Mouse (Mus musculus): ENCODE measurements around the gene Prkar2a. TPM values are rescaled to one million over a fixed set of nuclear protein-coding genes. Genes with fewer than 3 reads are reported as not detected.
"Not testable (repeated sequence)": the region's sequence is repeated elsewhere in the genome, so short reads cannot be mapped to it uniquely, and the experiment has no call there.

Gene Prkar2a
- total RNA-seq (2021), result 10 to 100 TPM; 40.6 to 45.5 TPM
- long read RNA-seq, experiment 1, full-length matches to known transcripts, result 47 of 60 reads
- long read RNA-seq, experiment 1, partial matches to known transcripts, result 2 of 60 reads
- long read RNA-seq, experiment 1, other reads (novel, unspliced or antisense), result 11 of 60 reads
- long read RNA-seq, experiment 2, full-length matches to known transcripts, result 51 of 60 reads
- long read RNA-seq, experiment 2, partial matches to known transcripts, result 3 of 60 reads
- long read RNA-seq, experiment 2, other reads (novel, unspliced or antisense), result 6 of 60 reads

DNA sequence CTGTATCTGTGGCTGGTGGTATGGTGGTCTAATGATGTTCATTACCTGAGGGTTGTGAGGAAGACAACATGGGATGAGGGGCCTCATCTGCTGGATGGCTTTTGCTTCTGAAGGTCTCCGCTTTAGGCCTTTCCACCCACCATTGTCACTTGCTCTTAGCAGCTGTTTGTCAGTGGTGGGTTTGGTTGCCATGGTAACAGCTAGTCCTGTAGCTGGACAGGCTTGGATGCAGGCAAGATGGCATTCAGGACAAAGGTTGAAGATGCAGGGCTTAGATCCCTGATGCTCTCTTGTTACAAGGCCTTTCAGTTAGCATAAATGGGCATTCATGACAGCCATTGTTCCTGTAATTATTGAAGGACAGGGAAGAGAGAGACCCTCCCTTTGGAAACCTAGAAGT is at the start of gene Prkar2a:
Gene Prkar2a (plus strand): TSS at position 209 of the 400 bp plus-strand sequence.
- no peak for DNase-seq (ENCODE audit: low spot score in 2 of 2)
- intact Hi-C loops (cut with DNase I), result no loop called here

DNA sequence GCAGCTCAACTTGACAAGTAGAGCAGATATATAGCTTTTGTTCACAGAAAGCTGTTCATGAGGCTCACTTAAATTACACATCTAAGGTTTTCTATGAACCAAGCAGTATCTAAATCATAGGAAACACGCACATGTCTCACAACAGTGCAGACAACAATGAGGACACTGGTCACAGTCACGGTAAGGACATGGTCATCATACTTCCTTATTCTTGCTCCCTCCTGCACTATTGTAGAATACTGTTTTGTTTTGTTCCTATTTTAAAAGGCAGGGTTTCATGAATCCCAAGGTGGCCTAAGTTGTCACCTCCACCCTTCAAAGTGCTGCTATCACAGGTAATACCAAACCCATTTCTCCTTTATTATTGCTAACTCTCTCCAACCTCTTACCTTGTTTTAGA is 49.3 kb upstream of the Prkar2a start:
- no peak for DNase-seq (ENCODE audit: low spot score in 2 of 2)
- intact Hi-C loops (cut with DNase I), result no loop called here

DNA sequence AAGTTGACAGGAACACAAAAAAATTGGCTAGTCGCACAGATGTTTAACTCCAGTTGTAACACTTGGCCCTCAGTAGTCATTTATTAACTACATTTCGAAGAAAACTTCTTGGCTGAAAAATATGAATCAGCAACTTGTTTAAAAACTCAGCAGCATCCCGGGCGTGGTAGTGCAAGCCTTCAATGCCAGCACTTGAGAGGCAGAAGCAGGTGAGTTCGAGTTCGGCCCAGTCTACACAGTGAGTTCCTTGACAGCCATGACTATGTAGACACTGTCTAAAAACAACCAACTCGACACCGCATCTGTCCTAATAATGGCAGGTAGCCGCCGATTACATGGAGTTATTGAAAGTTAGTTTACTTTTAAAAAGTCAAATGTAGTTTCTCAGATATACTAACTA is 40.9 kb upstream of the Prkar2a start:
- intact Hi-C loops (cut with DNase I), result no loop called here
- no peak for DNase-seq (ENCODE audit: low spot score in 2 of 2)

DNA sequence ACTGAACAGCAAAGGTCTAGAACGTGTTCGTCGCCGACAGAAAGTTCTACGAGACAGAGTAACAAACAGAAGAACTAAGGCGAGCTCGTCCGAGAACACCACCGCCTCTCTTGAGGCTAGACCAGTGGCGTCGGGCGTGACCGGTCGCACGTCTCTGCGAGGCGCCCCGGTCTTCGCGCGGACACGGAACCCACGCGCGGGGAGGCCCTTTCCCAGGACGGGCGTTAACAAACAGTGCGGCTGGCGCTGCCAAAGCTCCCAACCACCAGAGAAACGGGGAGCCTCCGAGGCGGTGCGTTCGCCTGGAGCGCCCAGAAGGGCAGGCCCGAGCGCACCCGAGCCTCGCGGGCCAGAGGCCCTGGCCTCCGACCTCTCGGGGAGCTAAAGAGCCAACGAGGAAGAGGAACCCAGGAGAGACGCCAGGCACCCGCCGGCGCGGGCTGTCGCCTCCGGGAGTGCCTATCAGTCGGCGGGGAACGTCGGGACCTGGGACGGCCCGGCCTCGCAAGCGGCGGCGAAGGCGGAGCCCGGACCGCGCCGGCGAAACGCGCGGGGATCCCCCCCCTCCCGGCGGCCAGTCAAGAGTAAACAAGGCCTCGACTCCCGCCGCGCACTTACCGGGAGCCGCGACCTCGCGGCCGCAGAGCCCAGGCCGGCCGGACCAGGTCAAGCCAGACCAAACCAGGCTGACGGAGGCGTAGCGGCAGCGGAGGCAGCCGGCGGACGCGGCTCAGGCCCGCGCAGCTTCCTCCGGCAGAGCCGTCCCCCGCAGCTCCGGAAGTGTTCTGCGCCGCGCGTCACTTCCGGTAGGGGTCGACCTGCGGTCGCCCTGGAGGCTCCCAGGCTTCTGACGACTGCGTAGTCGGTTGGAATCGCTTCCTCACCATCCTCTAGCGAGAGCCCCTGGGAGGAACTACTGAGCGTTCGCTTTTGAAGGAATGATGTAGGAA is 40.2 kb upstream of the Prkar2a start, which contains the start of gene Arih2:
Gene Arih2 (minus strand): TSS at position 776 of the 950 bp plus-strand sequence.
- intact Hi-C loops (cut with DNase I), result no loop called here
- peak; percentile 86 to 90 for DNase-seq (ENCODE audit: low spot score in 2 of 2)

DNA sequence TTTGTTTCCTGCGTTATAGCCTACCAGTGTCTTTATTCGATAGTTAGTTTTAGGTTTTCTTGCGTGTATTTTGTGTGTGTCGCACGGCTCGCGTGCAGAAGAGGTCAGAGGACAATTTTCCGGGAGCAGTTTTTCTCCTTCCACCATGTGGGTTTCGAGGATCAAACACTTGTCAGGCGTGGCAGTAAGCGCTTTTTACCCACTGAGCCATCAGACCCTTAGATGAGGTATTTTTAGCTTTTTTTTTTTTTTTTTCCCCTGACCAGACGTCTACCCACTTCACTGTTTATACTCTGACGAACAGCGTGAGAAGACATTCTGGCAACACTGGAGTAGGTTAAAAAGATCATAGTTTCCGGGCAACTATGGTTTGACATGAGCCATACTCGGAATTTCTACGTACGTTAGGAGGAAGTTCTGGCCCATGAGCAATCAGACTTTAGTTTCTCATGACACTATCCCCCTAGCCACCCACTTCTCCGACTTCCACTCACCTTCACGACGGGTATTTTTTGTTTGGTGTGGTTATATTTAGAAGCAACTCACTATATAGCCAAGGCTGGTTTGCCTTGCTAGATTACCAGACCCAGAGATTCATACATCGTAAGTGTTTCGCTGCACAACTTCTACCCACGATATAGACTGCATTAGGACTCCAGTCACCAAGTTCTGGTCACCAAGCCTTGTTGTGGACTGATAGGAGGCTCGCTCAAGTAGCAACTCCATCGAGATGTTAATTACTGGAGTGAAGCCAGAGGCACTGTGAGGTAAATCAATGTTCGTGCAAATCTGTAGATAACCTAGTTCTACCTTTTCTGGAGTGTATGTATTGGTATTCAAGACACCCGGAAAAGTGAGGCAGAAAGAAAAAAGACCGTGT is 39.3 kb upstream of the Prkar2a start:
- intact Hi-C loops (cut with DNase I), result no loop called here
- DNase-seq (ENCODE audit: low spot score in 2 of 2), result no peak

DNA sequence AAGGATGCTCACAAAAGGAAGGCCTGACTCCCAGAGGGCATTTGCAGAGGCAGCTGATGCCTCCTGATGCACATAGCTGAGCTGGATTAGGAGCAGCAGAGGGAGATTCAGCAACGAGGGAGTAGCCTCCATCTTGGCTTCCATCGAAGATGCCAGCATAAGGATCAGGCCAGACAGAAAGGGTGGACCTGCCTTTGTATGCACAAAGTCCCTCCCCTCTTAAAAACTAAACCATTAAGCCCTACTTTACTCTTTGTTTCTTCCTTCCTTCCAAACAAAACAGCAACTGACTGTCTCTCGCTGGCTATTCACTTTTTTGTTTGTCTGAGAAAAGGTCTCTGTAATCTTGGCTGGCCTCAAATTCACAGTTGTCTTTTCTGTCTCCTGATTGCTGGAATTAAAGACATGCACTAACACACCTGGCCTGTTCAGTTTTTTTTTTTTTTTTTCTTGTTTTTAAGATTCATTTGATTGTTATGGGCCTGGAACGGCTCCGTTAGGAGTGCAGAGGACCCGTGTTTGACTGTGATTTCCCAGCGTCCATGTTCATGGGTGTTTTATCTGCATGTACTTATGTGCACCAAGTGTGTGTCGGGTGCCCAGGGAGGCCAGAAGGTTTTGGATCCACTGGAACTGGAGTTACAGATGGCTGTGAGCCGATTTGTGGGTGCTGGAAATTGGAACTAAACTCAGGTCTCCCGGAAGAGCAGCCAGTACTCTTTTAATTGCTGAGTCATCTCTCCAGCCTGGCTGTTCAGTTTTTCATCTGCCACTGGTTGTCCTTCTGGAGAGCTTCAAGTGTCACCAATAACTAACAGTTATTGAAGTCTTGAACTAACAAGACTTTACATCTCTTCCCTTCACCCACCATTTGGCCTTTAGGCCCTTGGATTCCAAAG is 34.3 kb upstream of the Prkar2a start:
- no peak for DNase-seq (ENCODE audit: low spot score in 2 of 2)
- intact Hi-C loops (cut with DNase I), result no loop called here

DNA sequence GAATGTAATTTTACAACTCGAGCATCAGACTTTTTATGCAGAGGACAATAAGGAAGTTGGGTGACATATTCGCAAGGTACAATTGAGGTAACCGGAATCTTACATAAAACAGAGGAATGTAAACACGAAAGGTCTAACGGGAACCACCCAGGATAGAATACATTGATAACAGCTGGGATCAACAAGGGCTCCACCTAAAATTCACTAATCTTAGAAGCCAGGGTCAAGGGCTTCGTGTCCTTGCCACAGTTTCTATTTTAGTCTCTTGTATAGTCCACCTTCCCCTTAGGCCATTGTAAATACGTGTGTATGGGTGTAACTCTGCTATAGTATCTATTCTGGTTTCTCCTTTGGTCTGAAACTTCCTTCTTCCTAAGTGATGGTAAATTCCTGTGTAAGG is 33.2 kb upstream of the Prkar2a start:
- DNase-seq (ENCODE audit: low spot score in 2 of 2); intact Hi-C loops (cut with DNase I): not testable (repeated sequence)

DNA sequence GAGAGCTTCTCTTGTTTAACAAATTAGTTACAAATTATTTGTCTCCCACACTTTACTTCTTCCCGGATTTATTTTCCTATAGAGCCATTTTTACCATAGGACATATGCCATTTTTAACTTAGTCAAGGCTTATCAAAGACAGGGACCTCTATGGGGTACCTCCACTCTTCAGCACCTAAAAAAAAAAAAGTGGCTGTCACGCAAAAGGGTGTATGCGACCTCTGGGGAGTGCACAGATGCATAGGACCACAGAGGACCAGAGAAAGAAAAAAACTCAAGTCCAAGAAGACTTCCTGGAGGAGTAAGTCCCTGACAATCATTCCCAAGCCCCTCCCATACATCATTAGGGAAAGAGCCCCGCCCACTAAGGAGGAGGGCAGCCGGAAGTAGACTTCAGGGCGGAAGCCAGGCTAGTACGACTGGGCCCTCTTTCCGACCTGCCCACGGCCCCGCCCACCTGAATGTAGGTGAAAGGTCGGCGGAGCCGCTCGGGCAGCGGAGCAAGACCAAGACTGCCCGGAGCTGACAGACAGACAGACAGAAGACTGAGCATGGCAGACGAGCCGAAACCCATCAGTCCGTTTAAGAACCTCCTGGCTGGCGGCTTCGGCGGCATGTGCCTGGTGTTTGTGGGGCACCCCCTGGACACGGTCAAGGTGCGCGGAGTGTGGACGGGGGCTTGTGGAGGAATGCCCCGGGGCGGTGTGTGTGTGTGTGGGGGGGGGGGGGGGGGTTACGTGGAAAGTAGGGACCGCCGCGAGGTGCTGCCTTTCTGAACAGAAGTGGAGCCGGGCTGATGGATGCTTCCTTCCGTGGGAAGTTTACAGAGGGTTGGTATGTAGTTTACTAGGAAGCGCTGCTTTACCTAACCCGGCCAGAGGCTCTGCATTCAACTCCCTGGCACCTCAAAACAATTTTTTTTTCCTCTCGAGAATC is 27.2 kb upstream of the Prkar2a start, which contains the start of gene Slc25a20:
Gene Slc25a20 (plus strand): TSS at position 412 of the 936 bp plus-strand sequence.
- intact Hi-C loops (cut with DNase I), result no loop called here
- DNase-seq (ENCODE audit: low spot score in 2 of 2), result peak; percentile 55 to 61

DNA sequence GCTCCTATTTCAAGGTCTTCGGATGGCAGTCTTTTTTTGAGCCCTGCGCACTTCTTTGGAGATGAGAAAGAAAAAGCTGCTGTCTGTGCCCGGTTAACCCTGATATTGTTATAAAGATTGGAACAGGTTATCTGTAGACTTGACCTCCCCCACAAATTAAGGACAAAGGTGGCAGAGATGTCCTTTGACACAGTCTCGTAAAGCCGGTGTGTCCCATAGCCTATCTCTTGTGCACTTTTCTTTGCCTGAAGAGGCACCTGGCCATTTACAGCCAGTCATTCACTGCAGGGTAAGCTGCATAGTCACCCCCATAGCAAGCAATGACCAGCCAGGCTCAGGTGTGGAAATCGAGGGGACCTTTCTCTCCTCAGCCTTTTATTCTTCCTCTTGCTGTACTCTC is 26.5 kb upstream of the Prkar2a start:
- intact Hi-C loops (cut with DNase I), result no loop called here
- no peak for DNase-seq (ENCODE audit: low spot score in 2 of 2)

DNA sequence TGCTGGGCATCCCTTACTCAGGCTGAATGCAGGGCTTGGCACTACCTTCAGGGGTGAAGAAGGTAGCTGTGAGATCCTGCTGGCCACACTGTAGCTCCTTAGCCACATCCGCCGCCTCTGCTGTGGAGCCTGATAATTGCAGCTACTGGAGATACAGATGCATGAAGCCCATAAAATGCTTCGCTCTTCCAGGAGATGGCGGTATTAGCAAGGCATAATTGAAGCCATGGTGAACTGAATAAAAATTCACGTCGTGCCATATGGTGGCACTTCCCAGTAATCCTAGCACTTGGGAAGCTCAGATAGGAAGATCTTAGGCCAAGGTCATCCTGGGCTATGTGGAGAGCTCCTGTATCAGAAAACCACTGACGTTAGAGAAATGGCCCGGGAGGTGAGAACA is 19.2 kb upstream of the Prkar2a start:
- DNase-seq (ENCODE audit: low spot score in 2 of 2), result peak; percentile 35 to 52
- intact Hi-C loops (cut with DNase I), result no loop called here

DNA sequence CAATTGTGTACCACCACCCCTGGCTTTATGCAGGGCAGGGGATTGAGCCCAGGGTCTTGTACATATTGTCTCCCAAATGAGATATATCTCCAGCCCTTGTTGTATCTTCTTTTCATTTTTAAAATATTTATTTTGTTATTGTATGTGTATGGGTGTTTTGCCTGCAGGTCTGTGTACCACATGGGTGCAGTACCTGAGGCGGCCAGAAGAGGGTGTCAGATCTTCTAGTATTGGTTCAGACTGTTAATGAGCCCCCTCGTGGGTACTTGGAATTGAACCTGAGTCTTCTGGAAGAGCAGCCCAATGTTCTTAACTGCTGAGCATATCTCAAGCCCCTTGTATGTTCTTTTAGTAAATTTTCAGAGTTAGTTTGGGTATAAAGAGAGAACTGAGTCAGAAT is 16.0 kb upstream of the Prkar2a start:
- intact Hi-C loops (cut with DNase I), result no loop called here
- DNase-seq (ENCODE audit: low spot score in 2 of 2), result no peak

DNA sequence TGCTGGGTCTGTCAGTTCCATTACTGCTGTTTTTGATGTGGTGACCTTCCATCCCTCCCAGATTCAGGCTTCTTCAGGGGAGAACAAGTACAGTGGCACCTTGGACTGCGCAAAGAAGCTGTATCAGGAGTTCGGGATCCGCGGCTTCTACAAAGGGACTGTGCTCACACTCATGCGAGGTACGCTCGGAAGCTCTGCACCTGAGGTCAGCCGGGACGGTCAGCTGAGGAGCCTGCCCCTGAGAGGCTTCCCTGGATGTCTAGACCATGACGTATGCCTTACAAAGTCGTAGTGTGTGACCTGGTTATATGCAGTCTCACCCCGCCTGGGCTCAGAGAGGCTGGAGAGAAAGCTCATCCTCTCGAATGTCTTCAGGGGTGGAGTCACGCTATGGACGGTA is 9.1 kb upstream of the Prkar2a start:
- intact Hi-C loops (cut with DNase I), result no loop called here

DNA sequence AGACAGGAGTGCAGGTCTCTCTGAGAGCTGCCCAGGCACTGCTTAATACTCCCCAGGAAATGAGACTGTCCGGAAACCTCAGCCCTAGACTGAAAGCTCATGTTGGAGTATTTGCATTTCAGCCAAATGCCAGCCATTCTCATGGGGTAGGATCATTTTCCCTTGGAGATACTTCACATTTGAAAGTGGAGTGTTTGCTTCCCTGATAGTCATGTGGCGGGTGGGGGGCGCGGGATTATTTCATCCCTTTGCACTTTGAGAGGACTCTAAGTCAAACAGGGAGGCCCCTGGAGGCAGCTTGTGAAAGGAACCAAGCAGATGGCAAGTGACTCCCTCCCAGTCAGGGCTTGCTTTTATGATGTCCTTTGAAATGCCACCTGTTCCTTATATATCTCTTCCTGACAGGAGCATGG is 2.6 kb upstream of the Prkar2a start:
- intact Hi-C loops (cut with DNase I), result no loop called here

More for the DNA sequence above, 9.1 kb upstream of the Prkar2a start:
- DNase-seq (ENCODE audit: low spot score in 2 of 2), result no peak

DNA sequence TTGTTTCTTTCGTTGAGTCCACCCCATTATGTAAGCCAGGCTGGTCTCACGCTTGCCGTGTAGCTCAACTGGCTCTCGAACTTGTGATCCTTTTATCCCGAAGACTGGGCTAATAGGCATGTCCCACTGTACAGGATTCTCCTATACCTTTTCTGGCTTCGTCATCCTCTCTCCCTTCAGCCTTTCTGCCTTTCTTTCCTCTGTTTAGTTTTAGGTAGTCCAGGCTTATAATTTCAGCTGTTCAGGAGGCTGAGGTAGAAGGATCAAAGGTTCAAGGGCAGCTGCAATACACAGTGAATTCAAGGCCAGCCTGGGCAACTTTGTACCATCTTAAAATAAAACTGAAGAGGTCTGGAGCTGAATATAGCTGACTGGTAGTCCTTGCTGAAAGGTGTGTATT is 1.9 kb upstream of the Prkar2a start:
- no peak for DNase-seq (ENCODE audit: low spot score in 2 of 2)
- intact Hi-C loops (cut with DNase I), result no loop called here

More for the DNA sequence above, 2.6 kb upstream of the Prkar2a start:
- DNase-seq (ENCODE audit: low spot score in 2 of 2), result no peak

DNA sequence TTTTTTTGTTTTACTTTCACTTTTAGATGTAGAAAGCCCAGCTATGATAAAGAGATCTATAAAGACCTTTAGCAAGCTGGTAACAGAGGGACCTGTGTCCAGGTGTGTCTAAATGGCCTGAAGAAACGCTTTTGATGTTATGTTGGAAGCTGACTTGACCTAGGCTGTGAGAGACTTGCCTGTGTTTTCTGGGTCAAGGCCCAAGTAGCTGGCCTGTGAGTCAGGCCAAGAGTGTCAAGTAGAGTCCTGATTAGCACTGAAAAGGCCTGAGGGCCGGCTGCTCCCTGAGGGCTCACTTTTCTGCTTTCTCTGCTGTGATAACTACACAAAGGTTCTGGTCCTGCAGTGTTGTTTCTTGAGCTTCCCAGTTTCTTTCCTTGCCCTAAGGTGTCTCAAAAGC is 1.4 kb upstream of the Prkar2a start:
- DNase-seq (ENCODE audit: low spot score in 2 of 2), result no peak
- intact Hi-C loops (cut with DNase I), result no loop called here

DNA sequence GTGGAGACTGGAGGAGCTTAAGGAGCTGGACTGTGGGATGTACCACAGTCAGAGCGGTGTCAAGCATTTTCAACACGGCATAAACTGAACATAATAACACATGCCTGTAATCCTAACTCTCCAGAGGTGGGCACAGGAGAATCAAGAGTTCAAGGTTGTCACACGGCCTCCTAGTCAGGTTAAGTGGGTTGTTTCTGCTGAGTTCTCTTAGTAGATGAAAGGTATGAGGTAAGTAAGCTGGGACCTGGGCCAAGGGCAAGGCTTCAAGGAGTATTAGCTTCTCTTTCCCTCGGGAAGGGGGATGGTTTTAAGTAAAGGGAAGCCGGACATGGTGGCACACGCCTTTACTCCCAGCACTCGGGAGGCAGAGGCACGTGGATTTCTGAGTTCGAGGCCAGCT is 663 bp upstream of the Prkar2a start:
- intact Hi-C loops (cut with DNase I), result no loop called here
- no peak for DNase-seq (ENCODE audit: low spot score in 2 of 2)

DNA sequence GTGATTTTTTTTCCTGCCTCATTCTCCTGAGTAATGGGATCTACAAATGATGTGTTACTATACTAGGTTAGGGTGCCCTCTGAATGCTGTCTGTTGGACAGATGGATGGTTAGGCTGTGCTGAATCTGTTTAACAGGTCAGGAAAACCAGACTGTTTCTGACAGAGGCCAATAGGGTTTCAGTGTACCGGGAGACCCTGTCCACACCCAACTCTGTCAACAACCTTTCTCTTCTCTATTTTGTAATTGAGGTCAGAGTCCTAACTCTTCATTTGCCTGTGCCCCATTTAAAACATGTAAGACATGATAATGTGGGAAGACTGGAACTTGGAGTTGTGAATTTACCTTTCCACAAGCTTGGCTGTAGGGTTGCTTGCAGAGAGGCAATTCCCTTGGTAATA is 879 bp downstream of the Prkar2a start:
- intact Hi-C loops (cut with DNase I), result no loop called here
- DNase-seq (ENCODE audit: low spot score in 2 of 2), result no peak

DNA sequence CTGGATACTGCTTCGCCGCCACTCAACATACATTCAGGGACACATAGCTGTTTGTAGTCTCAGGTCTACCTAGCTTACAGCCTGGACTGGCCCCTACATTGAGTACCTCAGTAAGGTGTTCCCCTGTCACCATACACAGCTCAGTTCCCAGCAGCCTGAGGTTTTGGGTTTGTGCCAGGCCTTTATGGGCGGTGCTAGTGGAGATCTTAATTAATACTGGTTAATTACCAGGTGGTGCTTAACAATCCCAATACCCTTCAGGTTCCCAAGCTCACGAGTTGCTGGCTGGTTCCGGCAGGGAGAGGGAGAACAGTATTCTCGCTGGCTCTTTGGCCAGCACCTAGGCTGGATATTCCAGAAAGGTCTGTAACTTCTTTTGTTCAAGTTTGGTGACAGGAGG is 1.8 kb downstream of the Prkar2a start:
- intact Hi-C loops (cut with DNase I), result no loop called here
- DNase-seq (ENCODE audit: low spot score in 2 of 2), result no peak
